Comparison of ENCODE assay signal across 16 mouse cellular contexts in genomic region chr14:48545166-48545565, GRCm38 (mm10).
"Had no signal": no experiment of that assay in that cellular context is flagged by ENCODE, and none has a peak within 500 bp of the region (broad histone marks: within the 10 kb centered on the region; RNA-seq: fewer than 3 reads in every experiment).

No protein-coding gene starts in this region.

- H3K9me3 ChIP-seq: neural tube, embryonic 13.5 days; neural tube, embryonic 15.5 days; stomach, embryonic 15.5 days had no signal

- H3K4me2 ChIP-seq: neural tube, embryonic 13.5 days; neural tube, embryonic 15.5 days; stomach, embryonic 15.5 days had no signal

- H3K4me3 ChIP-seq: neural tube, embryonic 13.5 days; neural tube, embryonic 15.5 days; stomach, embryonic 15.5 days had no signal

- H3K9ac ChIP-seq: neural tube, embryonic 13.5 days; neural tube, embryonic 15.5 days; stomach, embryonic 15.5 days had no signal

- H3K27ac ChIP-seq: neural tube, embryonic 13.5 days; neural tube, embryonic 15.5 days; stomach, embryonic 15.5 days; stomach, postnatal 0 days had no signal

- H3K4me1 ChIP-seq: neural tube, embryonic 13.5 days; neural tube, embryonic 15.5 days; stomach, embryonic 15.5 days had no signal

- H3K36me3 ChIP-seq: neural tube, embryonic 13.5 days; neural tube, embryonic 15.5 days; stomach, embryonic 15.5 days had no signal

- H3K27me3 ChIP-seq: stomach, embryonic 15.5 days had no signal

- DNase-seq: retina, postnatal 1 day; right cerebral cortex, adult 18-20 months; right cerebral cortex, postnatal 14 days; right cerebral cortex, postnatal 25 days; right cerebral cortex, postnatal 4 days; spleen, adult 18-20 months; thymus, adult 18-20 months; thymus, adult 2 months; thymus, postnatal 14 days; thymus, postnatal 25 days; thymus, postnatal 36 days; thymus, postnatal 4 days had no signal
